Mouse (Mus musculus): Measurements from ENCODE around the gene Gpr6. TPM values are rescaled to one million over a fixed set of nuclear protein-coding genes. Genes with fewer than 3 reads are reported as not detected.

Gpr6 gene
- polyA plus RNA-seq, 1 experiment: not detected

GRCm38 (mm10) chr10:41041478-41041877 is 30.6 kb downstream of the Gpr6 start:
- no peak for TF ChIP-seq POLR2A (IDR thresholded peaks at IDR 0.05; ENCODE audit: borderline replicate concordance, low read depth, low read length)
- TF ChIP-seq CTCF (IDR thresholded peaks at IDR 0.05; ENCODE audit: low read depth, low read length): no peak
- H3K4me1 ChIP-seq (ENCODE audit: control insufficient read depth, insufficient read depth, low read length): no peaks in the 10 kb centered on the region
- H3K27ac ChIP-seq (ENCODE audit: insufficient read depth, low read depth, low read length): no peak overlapping the region
- no peak overlapping the region for H3K4me3 ChIP-seq (ENCODE audit: insufficient read depth, low read length)

GRCm38 (mm10) chr10:41040530-41041085 is 31.5 kb downstream of the Gpr6 start:
- Histone ChIP-seq H3K4me1 (ENCODE audit: control insufficient read depth, insufficient read depth, low read length) (no peaks in the 10 kb centered on the region), H3K27ac (ENCODE audit: insufficient read depth, low read depth, low read length) (no peak overlapping the region), H3K4me3 (ENCODE audit: insufficient read depth, low read length) (no peak overlapping the region)
- TF ChIP-seq CTCF (IDR thresholded peaks at IDR 0.05; ENCODE audit: low read depth, low read length) (no peak), POLR2A (IDR thresholded peaks at IDR 0.05; ENCODE audit: borderline replicate concordance, low read depth, low read length) (no peak)

GRCm38 (mm10) chr10:41038476-41038875 is 33.6 kb downstream of the Gpr6 start:
- Histone ChIP-seq H3K4me3 (ENCODE audit: insufficient read depth, low read length) (no peak overlapping the region), H3K27ac (ENCODE audit: insufficient read depth, low read depth, low read length) (no peak overlapping the region), H3K4me1 (ENCODE audit: control insufficient read depth, insufficient read depth, low read length) (no peaks in the 10 kb centered on the region)
- TF ChIP-seq CTCF (IDR thresholded peaks at IDR 0.05; ENCODE audit: low read depth, low read length) (no peak), POLR2A (IDR thresholded peaks at IDR 0.05; ENCODE audit: borderline replicate concordance, low read depth, low read length) (no peak)

GRCm38 (mm10) chr10:41037722-41038121 is 34.4 kb downstream of the Gpr6 start:
- no peak for TF ChIP-seq CTCF (IDR thresholded peaks at IDR 0.05; ENCODE audit: low read depth, low read length)
- Histone ChIP-seq H3K27ac (ENCODE audit: insufficient read depth, low read depth, low read length) (no peak overlapping the region), H3K4me1 (ENCODE audit: control insufficient read depth, insufficient read depth, low read length) (no peaks in the 10 kb centered on the region), H3K4me3 (ENCODE audit: insufficient read depth, low read length) (no peak overlapping the region)

- TF ChIP-seq POLR2A (IDR thresholded peaks at IDR 0.05; ENCODE audit: borderline replicate concordance, low read depth, low read length): no peak
- TF ChIP-seq CTCF (IDR thresholded peaks at IDR 0.05; ENCODE audit: low read depth, low read length): no peak
- Histone ChIP-seq H3K27ac (ENCODE audit: insufficient read depth, low read depth, low read length) (no peak overlapping the region), H3K4me3 (ENCODE audit: insufficient read depth, low read length) (no peak overlapping the region), H3K4me1 (ENCODE audit: control insufficient read depth, insufficient read depth, low read length) (no peaks in the 10 kb centered on the region)
Observed at GRCm38 (mm10) chr10:41032811-41033210, 39.3 kb downstream of the Gpr6 start.

GRCm38 (mm10) chr10:41024860-41025259 is 47.2 kb downstream of the Gpr6 start:
- H3K4me1 ChIP-seq (ENCODE audit: control insufficient read depth, insufficient read depth, low read length): no peaks in the 10 kb centered on the region
- TF ChIP-seq CTCF (IDR thresholded peaks at IDR 0.05; ENCODE audit: low read depth, low read length): no peak
- no peak for TF ChIP-seq POLR2A (IDR thresholded peaks at IDR 0.05; ENCODE audit: borderline replicate concordance, low read depth, low read length)
- H3K27ac ChIP-seq (ENCODE audit: insufficient read depth, low read depth, low read length): no peak overlapping the region
- H3K4me3 ChIP-seq (ENCODE audit: insufficient read depth, low read length): no peak overlapping the region

- no peak for TF ChIP-seq POLR2A (IDR thresholded peaks at IDR 0.05; ENCODE audit: borderline replicate concordance, low read depth, low read length)
- H3K27ac ChIP-seq (ENCODE audit: insufficient read depth, low read depth, low read length): no peak overlapping the region
- no peak overlapping the region for H3K4me3 ChIP-seq (ENCODE audit: insufficient read depth, low read length)
- H3K4me1 ChIP-seq (ENCODE audit: control insufficient read depth, insufficient read depth, low read length): no peaks in the 10 kb centered on the region
Observed at GRCm38 (mm10) chr10:41024406-41024805, 47.7 kb downstream of the Gpr6 start.

GRCm38 (mm10) chr10:41022226-41022625 is 49.9 kb downstream of the Gpr6 start:
- H3K27ac ChIP-seq (ENCODE audit: insufficient read depth, low read depth, low read length): no peak overlapping the region
- H3K4me1 ChIP-seq (ENCODE audit: control insufficient read depth, insufficient read depth, low read length): no peaks in the 10 kb centered on the region
- H3K4me3 ChIP-seq (ENCODE audit: insufficient read depth, low read length): no peak overlapping the region
- TF ChIP-seq POLR2A (IDR thresholded peaks at IDR 0.05; ENCODE audit: borderline replicate concordance, low read depth, low read length) (no peak), CTCF (IDR thresholded peaks at IDR 0.05; ENCODE audit: low read depth, low read length) (no peak)

Other genes starting within 250 kb of the Gpr6 start
- 26.2 and 27.0 TPM in 2 replicates for gene Cdc40, start 189.0 kb downstream of the Gpr6 start, polyA plus RNA-seq (2012; ENCODE audit: insufficient read depth, insufficient read length, missing spikeins)
- not detected in 2 replicates for gene Wasf1, start 188.8 kb downstream of the Gpr6 start, polyA plus RNA-seq (2012; ENCODE audit: insufficient read depth, insufficient read length, missing spikeins)
- 14.5 and 16.3 TPM in 2 replicates for gene Fig4, start 231.0 kb upstream of the Gpr6 start, polyA plus RNA-seq (2012; ENCODE audit: insufficient read depth, insufficient read length, missing spikeins)
- not detected in 2 replicates for gene Ak9, start 231.7 kb upstream of the Gpr6 start, polyA plus RNA-seq (2012; ENCODE audit: insufficient read depth, insufficient read length, missing spikeins)